Mouse (Mus musculus) spleen, postnatal 14 days (tissue): Measurements from ENCODE around the gene Stap2.

ENCODE experiments used
- DNase-seq, 2 experiments: peaks; one replicate each; pipeline ENCODE4 v3.0.0; 2021 to 2022; ENCODE audit warnings: low spot score in 2 of 2

The Stap2 gene

DNA sequence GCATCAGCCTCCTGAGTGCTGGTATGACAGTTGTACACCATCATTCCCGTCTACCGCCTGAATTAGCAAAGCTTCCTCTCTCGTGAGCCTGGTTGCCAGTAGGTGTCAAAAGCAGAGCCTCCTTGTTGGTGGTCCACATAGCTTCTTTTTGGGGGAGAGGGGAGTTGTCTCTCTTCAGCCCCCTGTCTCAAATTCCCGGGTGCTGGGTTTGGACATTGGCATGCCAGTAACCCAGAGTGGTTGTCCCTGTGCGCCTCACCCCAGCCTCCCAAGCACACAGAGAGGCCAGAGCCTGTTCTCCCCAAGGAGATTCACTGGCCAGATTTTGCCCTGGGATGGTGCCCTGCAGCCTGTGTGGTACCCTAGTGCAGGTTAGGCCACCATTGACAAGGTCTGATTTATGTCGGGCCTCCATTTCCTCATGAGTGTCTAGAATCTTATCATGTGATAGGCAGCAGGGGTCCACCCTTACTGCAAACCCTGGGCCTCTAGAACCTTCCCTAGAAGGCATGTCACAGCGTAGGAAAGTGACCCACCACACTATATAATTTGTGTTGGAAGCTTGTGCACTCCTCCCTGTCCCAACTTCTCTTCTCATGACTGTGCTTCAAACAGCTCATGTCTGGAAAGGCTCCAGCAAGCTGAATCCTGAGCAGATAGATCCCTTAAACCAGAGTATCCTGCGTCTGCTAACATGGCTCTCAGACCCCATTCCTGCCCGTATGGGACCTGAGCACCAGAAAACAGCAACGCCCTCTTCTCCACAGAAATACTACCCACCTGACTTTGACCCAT is 45.2 kb downstream of the Stap2 start:
- DNase-seq = no peak

DNA sequence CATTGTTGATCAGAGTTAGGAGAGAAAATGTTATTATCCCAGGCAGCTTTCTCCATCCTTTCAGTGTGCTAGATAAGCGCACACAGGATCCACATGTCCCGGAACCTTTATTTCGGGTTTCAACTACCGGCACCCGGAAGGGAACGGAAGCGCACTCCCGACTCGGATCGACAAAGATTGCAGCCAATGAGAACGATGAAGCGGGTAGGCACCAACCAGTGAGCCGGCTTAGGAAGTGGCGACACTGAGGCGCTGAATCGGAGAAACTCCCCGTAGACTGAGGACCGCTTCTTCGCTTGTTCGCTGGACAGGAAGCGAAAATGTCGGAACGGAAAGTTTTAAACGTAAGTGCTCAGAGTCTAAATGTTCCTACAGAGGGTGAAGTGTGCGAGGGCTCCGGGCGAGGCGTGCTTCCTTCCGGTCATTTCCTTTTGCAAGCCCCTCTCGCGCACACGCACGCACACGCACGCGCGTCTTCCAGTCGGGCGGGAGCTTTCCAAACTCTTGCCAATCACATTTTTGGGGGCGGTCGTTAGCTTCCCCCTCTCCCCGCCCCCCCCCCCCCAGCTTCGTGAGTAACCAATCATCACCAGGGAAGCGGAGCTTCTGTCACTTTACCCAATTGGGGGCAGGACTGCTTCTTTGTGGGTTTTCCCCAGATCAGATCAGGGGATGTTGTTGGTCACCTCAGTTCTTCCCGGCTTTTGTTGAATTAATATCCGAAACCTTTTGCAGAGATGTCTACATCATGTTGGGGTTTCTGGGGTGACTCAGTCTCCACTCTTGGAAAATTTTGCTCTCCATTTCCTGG is 46.3 kb downstream of the Stap2 start, which contains the start of gene Yju2:
Gene Yju2 (plus strand): TSS at position 182 of the 811 bp plus-strand sequence.
- peak; percentile 82 to 88 for DNase-seq

DNA sequence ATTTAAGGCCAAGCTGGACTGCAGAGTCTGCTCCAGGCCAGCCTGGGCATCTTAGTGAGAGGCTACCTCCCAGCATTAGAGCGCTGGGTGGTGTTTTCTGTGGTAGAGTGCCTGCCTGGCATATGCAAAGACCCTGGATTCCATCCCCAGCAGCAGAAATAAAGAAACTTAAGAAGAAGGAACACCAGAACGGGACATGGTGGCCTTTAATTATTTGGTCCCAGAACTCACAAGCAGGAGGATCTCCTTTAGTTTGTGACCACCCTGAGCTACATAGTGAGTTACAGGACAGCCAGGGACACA is 46.8 kb downstream of the Stap2 start:
- no peak for DNase-seq

DNA sequence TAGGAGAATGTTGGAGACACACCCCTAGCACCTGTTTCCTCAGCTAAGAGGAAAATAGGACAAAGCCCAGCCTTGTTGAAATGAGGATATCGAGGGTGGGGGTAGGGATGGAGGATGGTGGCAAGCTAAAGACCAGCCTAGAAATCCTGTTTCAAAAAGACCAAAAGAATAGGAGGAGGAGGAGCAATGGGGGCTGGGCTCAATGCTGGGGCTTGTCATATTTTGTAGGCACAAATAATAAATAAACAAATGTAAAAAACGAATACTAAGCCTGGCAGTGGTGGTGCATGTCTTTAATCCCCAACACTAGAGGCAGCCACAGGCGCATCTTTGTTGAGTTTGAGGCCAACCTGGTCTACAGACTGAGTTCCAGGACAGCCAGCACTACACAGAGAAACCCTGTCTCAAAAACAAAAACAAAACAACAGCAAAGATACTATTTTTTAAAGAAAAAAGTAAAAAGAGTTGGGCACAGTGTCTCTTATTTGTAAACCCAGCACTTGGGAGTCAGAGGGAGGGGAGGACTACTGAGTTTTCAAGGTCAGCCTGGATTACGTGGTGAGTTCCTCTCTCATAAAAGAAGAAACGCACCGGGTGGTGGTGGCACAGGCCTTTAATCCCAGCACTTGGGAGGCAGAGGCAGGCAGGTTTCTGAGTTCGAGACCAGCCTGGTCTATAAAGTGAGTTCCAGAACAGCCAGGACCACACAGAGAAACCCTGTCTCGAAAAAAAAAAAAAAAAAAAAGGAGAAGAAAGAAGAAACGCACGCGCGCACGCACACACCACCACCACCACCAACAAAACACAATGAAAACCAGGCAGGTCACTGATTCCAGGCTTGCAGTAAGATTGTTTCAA is 47.4 kb downstream of the Stap2 start:
- DNase-seq = no peak

DNA sequence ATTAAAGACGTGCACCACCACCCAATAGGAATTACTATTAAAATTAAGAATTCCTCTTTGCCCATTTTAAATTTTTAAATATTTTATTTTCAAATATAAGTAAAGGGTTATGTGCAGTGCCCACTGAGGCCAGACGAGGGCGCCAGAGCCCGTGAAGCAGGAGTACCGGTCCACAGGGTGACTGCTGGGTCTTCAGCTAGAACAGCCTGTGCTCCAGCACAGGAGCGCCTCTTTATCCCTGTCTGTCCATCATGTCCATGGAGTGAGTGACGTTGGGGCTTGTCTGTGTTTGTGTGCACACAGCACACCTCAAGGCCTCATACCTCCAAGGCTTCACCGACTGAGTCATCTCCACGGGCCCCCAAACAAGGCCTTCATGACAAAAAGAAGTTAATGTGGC is 48.2 kb downstream of the Stap2 start:
- DNase-seq = peak; percentile 47 to 75

DNA sequence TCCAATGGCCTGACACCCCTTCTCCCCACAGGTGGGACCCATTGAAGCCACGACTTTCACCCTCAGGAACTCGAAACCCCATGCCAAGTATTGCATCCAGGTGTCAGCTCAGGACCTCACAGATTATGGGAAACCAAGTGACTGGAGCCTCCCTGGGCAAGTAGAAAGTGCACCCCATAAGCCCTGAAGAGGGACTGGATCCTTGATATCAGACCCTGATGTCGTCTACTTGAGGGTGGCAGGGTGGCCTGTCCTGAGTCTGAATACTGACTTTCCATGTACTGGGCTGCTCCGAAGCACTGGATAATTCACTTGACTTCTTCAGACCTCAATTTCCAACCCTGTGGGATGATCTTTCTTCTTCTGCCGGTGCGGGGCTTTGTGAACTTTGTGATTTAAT is 48.8 kb downstream of the Stap2 start:
- no peak for DNase-seq

DNA sequence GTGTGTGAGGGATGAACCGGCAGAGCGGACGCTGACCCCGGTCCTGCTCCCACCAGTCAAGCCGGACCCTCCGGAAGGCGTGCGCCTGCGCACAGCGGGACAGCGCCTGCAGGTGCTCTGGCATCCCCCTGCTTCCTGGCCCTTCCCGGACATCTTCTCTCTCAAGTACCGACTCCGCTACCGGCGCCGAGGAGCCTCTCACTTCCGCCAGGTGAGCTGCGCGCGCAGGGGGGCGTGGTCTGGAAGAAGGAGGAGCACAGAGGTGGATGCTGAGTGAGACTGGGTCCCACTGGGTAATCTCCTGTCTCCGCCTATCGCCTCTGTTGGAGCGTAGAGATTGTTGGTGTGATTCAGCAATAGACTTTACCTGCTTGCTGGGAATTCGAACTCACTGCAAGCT is 49.3 kb downstream of the Stap2 start:
- peak; percentile 44 to 56 for DNase-seq

DNA sequence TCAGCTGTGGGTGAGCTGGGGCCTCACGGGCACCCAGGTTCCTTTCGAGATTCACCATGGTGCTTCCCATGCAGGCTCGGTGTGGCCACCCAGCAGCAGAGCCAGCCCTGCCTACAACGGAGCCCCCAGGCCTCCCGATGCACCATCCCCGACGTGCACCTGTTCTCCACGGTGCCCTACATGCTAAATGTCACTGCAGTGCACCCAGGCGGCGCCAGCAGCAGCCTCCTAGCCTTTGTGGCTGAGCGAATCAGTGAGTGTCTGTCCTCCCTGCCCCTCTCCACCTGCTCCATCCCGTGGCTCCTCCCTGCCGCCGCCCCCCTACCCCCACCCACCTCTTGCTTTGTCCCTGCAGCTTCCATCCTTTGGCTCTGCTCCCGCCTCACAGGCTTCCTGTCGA is 51.2 kb downstream of the Stap2 start:
- no peak for DNase-seq

DNA sequence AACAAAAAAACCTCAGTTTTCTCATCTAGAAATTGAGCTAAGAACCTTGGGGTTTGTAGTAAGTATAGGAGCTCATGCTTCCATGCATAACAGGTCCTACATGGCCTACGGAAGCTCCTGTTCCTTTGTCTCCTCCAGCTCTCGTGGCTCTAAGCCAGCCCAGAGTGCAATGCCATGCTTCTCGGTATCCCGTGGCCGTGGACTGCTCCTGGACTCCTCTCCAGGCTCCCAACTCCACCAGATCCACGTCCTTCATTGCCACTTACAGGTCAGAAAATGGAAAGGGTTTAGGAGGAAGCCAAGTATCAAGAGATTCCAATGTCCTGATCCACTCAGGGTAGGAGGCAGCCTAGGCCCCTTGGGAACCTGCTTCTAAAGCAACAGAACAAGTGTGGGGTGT is 51.6 kb downstream of the Stap2 start:
- DNase-seq = no peak

DNA sequence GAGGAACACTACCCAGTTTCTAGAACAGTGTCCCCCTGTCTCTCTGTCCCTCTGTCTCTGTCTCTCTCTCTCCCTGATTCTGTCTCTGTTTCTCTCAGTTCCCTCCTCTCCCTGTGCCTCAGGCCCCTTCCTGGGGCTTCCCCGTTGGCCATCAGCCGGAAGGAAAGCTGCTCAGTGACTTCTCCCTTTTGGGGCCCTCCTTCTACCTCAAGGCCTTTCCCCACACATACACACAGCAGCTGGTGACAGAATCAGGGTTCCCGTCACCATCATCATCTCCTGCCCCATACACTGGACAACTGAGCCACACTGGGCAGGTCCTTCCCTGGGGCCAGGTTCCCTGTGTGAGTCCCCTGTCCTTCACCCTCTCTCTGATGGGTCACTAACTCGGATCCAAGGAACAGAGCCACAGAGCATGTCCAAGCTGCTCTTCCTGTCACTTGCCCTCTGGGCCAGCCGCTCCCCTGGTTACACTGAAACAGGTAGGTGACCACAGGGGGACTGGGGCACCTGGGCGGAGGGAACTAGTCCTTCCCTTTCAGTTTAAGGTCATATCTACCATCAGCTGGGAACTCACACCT is 52.8 kb downstream of the Stap2 start, which contains the start of gene Ebi3:
Gene Ebi3 (plus strand): TSS at position 194 of the 581 bp plus-strand sequence.
- DNase-seq = peak in 1 of 2 experiments; percentile 21

DNA sequence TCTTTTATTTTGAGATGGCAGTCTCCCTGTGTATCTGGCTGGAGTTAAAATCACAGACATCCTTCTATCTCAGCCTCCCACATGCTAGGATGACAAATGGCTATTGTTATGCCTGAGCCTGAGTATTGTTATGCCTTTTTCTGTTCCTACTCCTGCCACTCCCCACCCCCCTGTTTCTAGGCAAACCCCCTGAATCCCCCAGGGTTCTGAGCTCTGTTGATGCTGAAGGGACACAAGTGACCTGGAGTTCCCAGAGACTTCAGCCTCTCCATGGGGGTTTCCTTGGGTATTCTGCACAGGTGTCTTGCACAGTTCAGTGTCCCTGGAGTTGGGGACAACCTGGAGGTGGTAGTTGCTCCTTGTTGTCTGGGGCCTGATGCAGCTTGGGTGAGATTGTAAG is 53.3 kb downstream of the Stap2 start:
- no peak for DNase-seq

DNA sequence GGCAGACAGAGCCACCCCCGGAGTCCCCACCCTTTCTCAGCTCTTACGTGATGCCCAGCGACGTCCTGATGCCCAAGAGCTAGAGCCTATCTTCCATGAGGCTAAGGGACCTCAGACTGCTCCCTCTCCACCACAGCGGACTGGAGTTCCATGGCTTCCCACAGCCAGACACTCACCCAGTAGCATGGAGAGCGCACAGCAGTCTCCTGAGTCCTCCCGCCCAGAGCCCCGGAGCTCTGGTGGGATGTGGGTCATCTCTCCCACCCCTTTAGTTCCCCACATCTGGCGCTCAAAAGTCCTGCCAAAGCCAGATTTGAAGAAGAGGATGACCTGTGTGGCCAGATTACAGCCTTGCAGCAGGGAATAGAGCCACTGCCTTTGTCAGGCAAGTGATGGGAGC is 54.8 kb downstream of the Stap2 start:
- no peak for DNase-seq

DNA sequence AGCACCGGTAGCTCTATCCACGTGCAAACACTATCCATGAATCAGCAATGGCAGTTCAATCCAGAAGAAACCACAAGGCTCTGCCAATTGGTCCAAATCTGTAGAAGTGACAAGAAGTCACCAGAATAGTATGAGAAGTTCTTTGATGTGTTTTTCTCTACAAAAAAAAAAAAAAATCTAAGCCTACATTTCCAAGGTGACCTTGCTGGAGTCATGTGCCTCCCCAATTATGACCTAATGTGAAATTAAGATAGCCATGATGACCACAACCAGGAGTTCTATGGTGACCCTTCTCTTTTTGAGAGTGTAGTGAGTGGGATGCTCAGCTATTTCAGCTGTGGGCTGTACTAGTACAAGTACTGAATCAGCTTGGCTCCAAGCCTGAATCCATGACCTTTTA is 56.0 kb downstream of the Stap2 start, which contains the start of gene Zfp119b:
Gene Zfp119b (minus strand): TSS at position 101 of the 400 bp plus-strand sequence.
- no peak for DNase-seq

DNA sequence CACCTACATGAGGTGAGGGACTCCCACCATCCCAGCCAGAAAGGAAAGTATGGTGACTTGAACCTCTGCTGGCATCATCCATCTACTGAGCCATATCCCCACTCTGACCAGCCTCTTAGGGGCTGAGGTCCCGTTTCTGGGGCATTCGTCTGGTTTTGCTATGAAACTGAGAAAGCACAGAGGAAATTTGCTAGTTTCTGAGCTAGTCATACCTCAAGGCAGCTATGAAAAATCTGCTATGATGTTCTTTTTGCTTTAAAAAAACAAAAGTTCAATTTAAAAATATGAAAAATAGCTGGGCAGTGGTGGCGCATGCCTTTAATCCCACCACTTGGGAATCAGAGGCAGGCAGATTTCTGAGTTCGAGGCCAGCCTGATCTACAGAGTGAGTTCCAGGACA is 56.7 kb downstream of the Stap2 start:
- no peak for DNase-seq
